Mouse (Mus musculus) embryonic fibroblast, embryonic 13.5 days (primary cell): ENCODE measurements at regions not wholly inside any gene's neighbourhood (a gene's known extent, or its start where the extent isn't known, plus 50 kb on each side); places are given as distances from the start of the nearest gene placed in this dataset.

Experiments used
- CTCF ChIP-seq: IDR thresholded peaks from 2 replicates; pipeline ENCODE4 v1.5.1; 2011; ENCODE audit warnings: mild to moderate bottlenecking, control low read depth, low read length, moderate library complexity, borderline replicate concordance; ENCODE audit not compliant: insufficient read depth
- POLR2A ChIP-seq: IDR thresholded peaks from 2 replicates; pipeline ENCODE4 v1.6.1; 2011; ENCODE audit warnings: low read depth, mild to moderate bottlenecking, control low read depth, low read length, moderate library complexity

DNA sequence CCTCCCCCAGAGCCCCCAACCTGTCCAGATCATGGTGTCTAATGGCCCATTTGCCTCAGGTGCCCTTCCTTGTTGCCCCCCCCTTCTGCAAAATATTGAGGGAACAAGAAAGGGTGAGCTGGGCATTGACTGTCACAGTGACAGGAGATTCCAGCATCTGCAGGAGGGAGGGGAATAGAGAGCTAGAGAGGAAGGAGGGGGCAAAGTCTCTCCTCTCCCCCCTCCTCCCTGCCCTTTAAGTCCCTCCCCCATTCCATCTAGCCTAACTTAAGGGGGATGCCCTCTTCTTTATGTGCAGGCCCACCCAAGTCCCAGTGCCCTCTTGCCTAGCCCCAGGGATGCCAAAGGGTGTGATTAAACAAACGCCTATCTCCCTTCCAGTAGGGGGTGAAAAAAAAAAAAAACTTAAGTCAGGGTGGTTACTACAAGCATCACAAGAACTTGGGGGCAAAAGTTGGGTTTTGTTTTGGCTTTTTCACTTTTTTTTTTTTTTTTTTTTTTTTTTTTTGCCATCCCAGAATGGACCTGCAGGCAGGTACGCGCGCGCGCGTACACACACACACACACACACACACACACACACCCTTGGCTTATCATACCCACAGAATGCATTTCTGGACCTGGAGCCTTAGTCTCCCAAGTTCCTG lies 84.8 kb upstream of the Hsd17b12 start:
- TF ChIP-seq POLR2A: no peak
- no peak for TF ChIP-seq CTCF
